Mouse (Mus musculus) liver, embryonic 14.5 days (tissue): Measurements from ENCODE around the gene AI854703.

Experiments
- CTCF ChIP-seq: IDR thresholded peaks from 2 replicates; pipeline ENCODE4 v1.5.1; 2016; ENCODE audit warnings: antibody characterized with exemption, low read depth, control low read depth
- EP300 ChIP-seq: IDR thresholded peaks from 2 replicates; pipeline ENCODE4 v1.6.1; 2016; ENCODE audit warnings: antibody characterized with exemption, low read depth

DNA sequence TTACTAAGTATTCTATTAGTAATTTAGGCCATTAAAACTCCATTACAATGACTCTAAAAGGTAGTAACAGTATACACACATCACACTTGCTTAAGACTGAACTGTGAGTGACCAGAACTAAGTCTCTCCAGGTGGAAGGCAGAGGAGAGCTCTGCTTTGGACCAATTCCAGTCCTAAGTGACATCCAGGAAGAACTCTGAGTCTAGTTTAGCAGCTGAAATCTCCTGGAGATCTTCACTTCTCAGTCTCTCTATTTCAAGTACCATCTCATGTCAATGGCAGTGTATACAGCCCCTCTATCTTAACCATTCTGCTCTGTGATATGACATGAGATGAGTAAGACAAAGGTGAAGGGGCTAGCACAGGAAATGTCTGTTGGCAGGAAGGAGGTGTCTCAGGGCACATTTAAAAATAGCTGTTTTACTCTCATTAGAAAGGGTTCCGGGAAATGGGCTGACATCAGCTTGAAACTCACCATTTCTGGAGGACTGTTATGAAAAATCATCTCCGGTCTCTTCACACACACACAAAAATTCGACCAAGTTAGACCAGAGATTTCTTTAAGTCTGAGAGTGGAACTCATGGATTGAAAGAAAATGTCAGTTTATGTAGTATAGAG is 55.0 kb downstream of the AI854703 start:
- TF ChIP-seq CTCF (no peak), EP300 (no peak)
